Mouse (Mus musculus): ENCODE results near the gene Stk31.
"Not testable (repeated sequence)": the region's sequence is repeated elsewhere in the genome, so short reads cannot be mapped to it uniquely, and the experiment has no call there.

The Stk31 gene

DNA sequence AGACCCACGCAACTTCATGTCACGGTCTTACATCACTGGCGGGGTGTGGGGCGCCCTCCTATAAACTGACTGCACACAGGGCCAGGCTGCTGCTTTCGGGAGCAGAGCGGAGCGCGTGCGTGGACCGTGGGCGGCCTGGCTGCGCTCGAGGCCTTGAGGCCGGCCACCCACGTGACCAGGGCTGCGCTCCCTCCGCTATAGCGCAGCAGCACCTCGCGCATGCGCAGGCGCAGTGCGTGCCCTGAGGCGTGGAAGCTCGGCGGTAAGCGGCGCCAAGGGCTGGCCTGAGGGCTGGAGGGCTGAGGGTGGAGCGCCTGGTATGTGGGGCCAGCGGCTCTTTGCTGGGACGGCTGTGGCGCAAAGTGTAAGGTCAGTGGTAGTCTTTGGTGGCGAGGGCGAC, at the start of gene Stk31:
TSS of gene Stk31 (plus strand) at position 289 of the 400 bp plus-strand sequence.
- no peak for DNase-seq

GRCm38 (mm10) chr6:49349826-49350225, 45.6 kb upstream of the Stk31 start:
- no peak for DNase-seq

- no peak for DNase-seq
These were observed 40.8 kb upstream of the Stk31 start for GRCm38 (mm10) chr6:49354613-49355012.

GRCm38 (mm10) chr6:49355171-49355570, 40.2 kb upstream of the Stk31 start:
- DNase-seq: no peak

DNA sequence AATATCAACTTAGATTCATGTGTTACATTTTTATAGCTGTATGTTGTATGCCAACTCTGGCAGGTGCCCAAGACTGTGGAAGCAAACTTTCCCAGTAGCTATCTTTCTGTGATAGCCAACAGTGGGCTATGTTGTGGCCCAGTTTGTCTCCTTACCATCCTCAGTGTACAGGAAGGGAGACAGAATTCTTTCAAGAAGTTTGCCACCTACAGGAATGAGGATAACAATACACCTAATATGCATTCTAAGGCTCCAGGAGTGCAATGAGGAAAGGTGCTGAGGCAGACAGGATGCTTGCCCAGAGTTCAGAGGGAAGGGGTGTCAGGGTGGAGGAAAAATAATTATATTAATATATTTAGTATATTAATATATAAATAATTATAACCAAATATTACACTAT, 35.0 kb upstream of the Stk31 start:
- DNase-seq: no peak

DNA sequence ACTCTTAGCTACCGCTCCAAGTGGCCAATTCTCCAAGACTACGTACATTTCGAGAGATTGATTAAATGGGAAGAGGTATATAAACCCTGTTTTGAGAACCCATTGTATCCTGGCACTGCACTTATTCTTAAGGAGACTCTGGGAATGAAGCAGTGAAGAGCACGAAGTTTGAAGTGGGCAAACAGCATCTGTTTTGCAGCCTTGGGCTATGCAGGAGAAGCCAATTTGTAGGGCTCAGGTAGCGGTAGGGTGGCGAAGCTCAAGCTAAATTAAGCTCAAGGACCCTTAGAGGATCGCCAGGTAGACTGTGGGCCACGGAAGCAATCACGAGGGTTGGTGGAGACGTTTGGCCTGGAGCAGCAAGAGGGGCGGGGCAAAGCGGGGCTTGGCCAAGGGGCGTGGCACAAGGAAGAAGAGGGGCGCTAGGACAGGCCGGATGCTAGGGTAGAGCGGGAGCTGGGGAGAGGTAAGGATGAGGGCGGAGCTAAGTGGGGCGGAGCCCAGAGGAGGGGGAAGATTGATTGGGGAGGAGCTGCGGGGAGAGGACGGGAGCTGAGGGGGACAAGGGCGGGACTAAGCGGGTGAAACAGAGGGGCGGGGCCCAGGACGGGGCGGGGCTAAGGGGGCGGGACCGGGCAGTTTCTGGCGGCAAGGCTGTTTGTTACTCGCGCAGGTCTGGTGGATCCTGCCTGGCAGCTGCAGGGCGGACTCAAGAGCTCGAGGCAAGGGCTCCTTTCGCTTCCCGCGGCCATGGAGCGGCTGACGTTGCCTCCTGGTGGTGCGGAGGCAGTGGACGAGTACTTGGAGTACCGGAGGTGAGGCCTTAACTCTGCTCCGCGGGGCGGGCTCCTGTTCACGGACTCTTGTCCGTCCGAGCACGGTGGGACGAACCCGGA, 28.0 kb upstream of the Stk31 start, which contains the start of gene Fam221a:
TSS of gene Fam221a (plus strand) at position 581 of the 896 bp plus-strand sequence.
- peak; percentile 97 for DNase-seq

- DNase-seq: no peak
These were observed 27.2 kb upstream of the Stk31 start for GRCm38 (mm10) chr6:49368212-49368611.

GRCm38 (mm10) chr6:49372705-49373104, 22.7 kb upstream of the Stk31 start:
- DNase-seq: no peak

GRCm38 (mm10) chr6:49373943-49374342, 21.5 kb upstream of the Stk31 start:
- no peak for DNase-seq

GRCm38 (mm10) chr6:49378328-49378727, 17.1 kb upstream of the Stk31 start:
- DNase-seq: no peak

DNA sequence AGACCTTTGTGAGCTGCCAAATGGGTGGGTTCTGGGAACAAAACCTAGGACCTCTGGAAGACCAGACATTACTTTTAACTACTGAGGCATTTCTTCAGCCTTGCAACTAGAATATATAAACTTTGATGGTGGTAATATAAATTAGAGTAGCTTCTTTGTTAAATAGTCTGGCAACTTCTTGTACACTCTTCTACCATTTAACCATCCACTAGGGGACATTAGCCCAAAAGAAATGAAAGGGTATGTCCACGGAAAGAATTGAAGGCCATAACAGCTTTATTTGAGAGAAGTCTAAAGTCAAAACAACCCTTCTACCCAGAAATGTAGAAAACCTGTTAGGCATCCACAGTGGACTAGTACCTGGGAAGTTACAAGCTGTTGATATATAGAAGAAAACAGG, 1.1 kb upstream of the Stk31 start:
- DNase-seq: no peak

DNA sequence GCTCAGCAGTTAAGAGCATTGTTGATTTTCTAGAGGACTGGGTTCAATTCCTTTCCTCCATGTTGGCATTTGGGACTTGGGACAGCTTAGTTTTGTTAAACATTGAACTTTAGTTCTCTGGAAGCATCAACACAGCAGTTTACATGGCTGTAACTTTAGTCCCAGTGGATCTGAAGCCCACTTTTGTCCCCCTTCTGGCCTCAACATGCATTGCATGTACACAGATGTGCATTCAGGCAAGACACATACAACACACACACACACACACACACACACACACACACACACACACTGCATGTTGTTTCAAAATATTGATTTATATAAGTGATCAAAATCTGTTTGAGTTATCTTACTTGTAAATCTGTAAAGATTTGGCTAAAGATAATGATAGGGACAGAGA, 2.1 kb downstream of the Stk31 start:
- DNase-seq: peak; percentile 12

DNA sequence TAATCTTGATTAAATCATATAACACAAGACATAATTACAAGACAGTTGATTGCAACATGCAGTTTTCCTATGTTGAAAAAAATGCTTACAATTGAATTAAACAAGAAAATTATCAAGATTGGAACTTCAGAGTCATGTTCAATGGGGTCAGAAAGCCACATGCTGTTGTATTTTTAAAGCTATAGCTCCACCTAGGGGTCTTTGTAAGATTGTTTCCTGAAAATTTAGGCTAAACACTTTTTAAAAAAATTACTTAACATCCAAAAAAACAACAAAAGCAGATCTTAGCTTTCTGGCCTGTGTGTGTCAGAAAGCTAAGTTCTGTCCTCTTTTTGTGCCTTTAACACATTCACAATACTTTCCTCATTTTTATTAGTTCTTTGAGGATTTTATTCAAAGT, 3.0 kb downstream of the Stk31 start:
- DNase-seq: no peak

GRCm38 (mm10) chr6:49410830-49411229, 15.4 kb downstream of the Stk31 start:
- no peak for DNase-seq

GRCm38 (mm10) chr6:49412967-49413366, 17.6 kb downstream of the Stk31 start:
- DNase-seq: not testable (repeated sequence)

- no peak for DNase-seq
These were observed 20.6 kb downstream of the Stk31 start for GRCm38 (mm10) chr6:49415971-49416370.

- no peak for DNase-seq
These were observed 41.9 kb downstream of the Stk31 start for GRCm38 (mm10) chr6:49437306-49437705.

GRCm38 (mm10) chr6:49458112-49458511, 62.7 kb downstream of the Stk31 start:
- DNase-seq: no peak

GRCm38 (mm10) chr6:49483205-49483604, 87.8 kb downstream of the Stk31 start:
- DNase-seq: no peak

DNA sequence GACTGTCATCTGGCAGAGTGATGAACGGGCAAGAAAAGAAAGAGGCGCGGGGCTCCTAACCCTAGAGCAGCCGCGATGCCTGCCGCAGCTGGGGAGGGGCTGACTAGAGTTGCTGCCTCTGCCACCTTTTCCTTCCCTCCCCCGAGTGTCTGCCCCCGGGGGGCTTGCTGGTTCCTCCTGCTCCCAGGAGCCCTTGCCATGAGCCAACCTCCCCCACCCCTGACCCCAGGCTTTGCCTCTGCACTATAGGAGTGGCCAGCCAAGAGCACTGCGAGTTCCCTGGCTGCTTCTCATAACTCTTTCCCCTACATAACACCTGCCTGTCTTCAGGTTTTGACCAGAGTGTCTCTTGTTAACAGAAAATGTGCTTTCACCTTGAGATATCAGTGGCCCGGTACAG, 96.1 kb downstream of the Stk31 start:
- no peak for DNase-seq

GRCm38 (mm10) chr6:49519053-49519452, 123.6 kb downstream of the Stk31 start:
- DNase-seq: peak; percentile 58
